Mouse (Mus musculus): ENCODE results near the gene Zfp281. TPM values are rescaled to one million over a fixed set of nuclear protein-coding genes. Genes with fewer than 3 reads are reported as not detected.
A peak's percentile ranks its signal among the peaks of the same experiment; 100 is the strongest.

The Zfp281 gene
- polyA plus RNA-seq, 1 experiment from 2014 or later: 12.0 TPM

GRCm38 (mm10) chr1:136674548-136675455 is 50.1 kb downstream of the Zfp281 start:
- no peak overlapping the region for H3K27ac ChIP-seq (ENCODE audit: low read length)
- H3K4me3 ChIP-seq (ENCODE audit: low read length): no peak overlapping the region
- no peaks in the 10 kb centered on the region for H3K9me3 ChIP-seq (ENCODE audit: control insufficient read depth, low read length)
- H3K4me2 ChIP-seq (ENCODE audit: low read depth, low read length): no peak overlapping the region
- no peaks in the 10 kb centered on the region for H3K36me3 ChIP-seq (ENCODE audit: control insufficient read depth, insufficient read depth, low read length)
- 0 out of 2 replicates have a peak, but pooled peaks cover 2% of the 10 kb centered on the region for H3K4me1 ChIP-seq (ENCODE audit: control insufficient read depth, insufficient read depth, low read length)
- WGBS: 50% methylated on average over 25 of the region's 25 CpGs
- ATAC-seq: no peak
- H3K9ac ChIP-seq (ENCODE audit: low read depth, low read length): no peak overlapping the region
- no peaks in the 10 kb centered on the region for H3K27me3 ChIP-seq (replicated peaks; ENCODE audit: control insufficient read depth, insufficient read depth, low read length)

GRCm38 (mm10) chr1:136675736-136676444 is 51.2 kb downstream of the Zfp281 start:
- ATAC-seq: no peak
- H3K36me3 ChIP-seq (ENCODE audit: control insufficient read depth, insufficient read depth, low read length): no peaks in the 10 kb centered on the region
- 80% methylated on average over 16 of the region's 16 CpGs for WGBS
- no peak overlapping the region for H3K27ac ChIP-seq (ENCODE audit: low read length)
- no peaks in the 10 kb centered on the region for H3K4me1 ChIP-seq (ENCODE audit: control insufficient read depth, insufficient read depth, low read length)
- H3K4me2 ChIP-seq (ENCODE audit: low read depth, low read length): no peak overlapping the region
- H3K4me3 ChIP-seq (ENCODE audit: low read length): no peak overlapping the region
- no peaks in the 10 kb centered on the region for H3K27me3 ChIP-seq (replicated peaks; ENCODE audit: control insufficient read depth, insufficient read depth, low read length)
- H3K9me3 ChIP-seq (ENCODE audit: control insufficient read depth, low read length): no peaks in the 10 kb centered on the region
- no peak overlapping the region for H3K9ac ChIP-seq (ENCODE audit: low read depth, low read length)

GRCm38 (mm10) chr1:136676445-136676755 is 51.7 kb downstream of the Zfp281 start:
- H3K9ac ChIP-seq (ENCODE audit: low read depth, low read length): no peak overlapping the region
- no peak overlapping the region for H3K4me3 ChIP-seq (ENCODE audit: low read length)
- no peak overlapping the region for H3K27ac ChIP-seq (ENCODE audit: low read length)
- no peaks in the 10 kb centered on the region for H3K27me3 ChIP-seq (replicated peaks; ENCODE audit: control insufficient read depth, insufficient read depth, low read length)
- 79% methylated on average over 6 of the region's 6 CpGs for WGBS
- H3K4me1 ChIP-seq (ENCODE audit: control insufficient read depth, insufficient read depth, low read length): no peaks in the 10 kb centered on the region
- no peaks in the 10 kb centered on the region for H3K36me3 ChIP-seq (ENCODE audit: control insufficient read depth, insufficient read depth, low read length)
- H3K9me3 ChIP-seq (ENCODE audit: control insufficient read depth, low read length): no peaks in the 10 kb centered on the region
- no peak overlapping the region for H3K4me2 ChIP-seq (ENCODE audit: low read depth, low read length)
- no peak for ATAC-seq

GRCm38 (mm10) chr1:136677847-136678325 is 53.2 kb downstream of the Zfp281 start:
- 80% methylated on average over 3 of the region's 3 CpGs for WGBS
- Histone ChIP-seq H3K27me3 (replicated peaks; ENCODE audit: control insufficient read depth, insufficient read depth, low read length) (no peaks in the 10 kb centered on the region), H3K36me3 (ENCODE audit: control insufficient read depth, insufficient read depth, low read length) (no peaks in the 10 kb centered on the region), H3K4me2 (ENCODE audit: low read depth, low read length) (no peak overlapping the region), H3K4me1 (ENCODE audit: control insufficient read depth, insufficient read depth, low read length) (no peaks in the 10 kb centered on the region; the same call in 1 of the 2 replicates), H3K9ac (ENCODE audit: low read depth, low read length) (no peak overlapping the region), H3K4me3 (ENCODE audit: low read length) (no peak overlapping the region), H3K27ac (ENCODE audit: low read length) (no peak overlapping the region), H3K9me3 (ENCODE audit: control insufficient read depth, low read length) (no peaks in the 10 kb centered on the region)
- ATAC-seq: no peak

- Histone ChIP-seq H3K36me3 (ENCODE audit: control insufficient read depth, insufficient read depth, low read length) (no peaks in the 10 kb centered on the region), H3K27me3 (replicated peaks; ENCODE audit: control insufficient read depth, insufficient read depth, low read length) (no peaks in the 10 kb centered on the region), H3K27ac (ENCODE audit: low read length) (no peak overlapping the region), H3K4me2 (ENCODE audit: low read depth, low read length) (no peak overlapping the region), H3K9ac (ENCODE audit: low read depth, low read length) (no peak overlapping the region), H3K9me3 (ENCODE audit: control insufficient read depth, low read length) (no peaks in the 10 kb centered on the region), H3K4me1 (ENCODE audit: control insufficient read depth, insufficient read depth, low read length) (peaks cover 3% of the 10 kb centered on the region), H3K4me3 (ENCODE audit: low read length) (no peak overlapping the region)
- peak; percentile 30; the same call in 1 of the 2 replicates for ATAC-seq
- WGBS: 33% methylated on average over 4 of the region's 4 CpGs
Observed at GRCm38 (mm10) chr1:136678836-136679235, 54.1 kb downstream of the Zfp281 start.

Other genes with a start within 250 kb of the Zfp281 start
- 10.1 and 12.3 TPM in 2 replicates for gene Ddx59, start 209.6 kb upstream of the Zfp281 start, polyA plus RNA-seq (2015; fragmentation: Nextera tagmentation; extraction: Ambion mirVana)
- gene Kif14, start 158.6 kb upstream of the Zfp281 start, polyA plus RNA-seq (2015; fragmentation: Nextera tagmentation; extraction: Ambion mirVana): 2.5 and 2.7 TPM in 2 replicates